Mouse (Mus musculus) neural tube, embryonic 12.5 days (tissue): Measurements from ENCODE around the gene Stil. TPM values are rescaled to one million over a fixed set of nuclear protein-coding genes. Genes with fewer than 3 reads are reported as not detected.
"Not testable (repeated sequence)": the region's sequence is repeated elsewhere in the genome, so short reads cannot be mapped to it uniquely, and the experiment has no call there.

Experiments
- ATAC-seq: fragments of 200-750 bp; cut with Nextera tagmentation; 2 replicates; pipeline ENCODE4 v1.8.0; 2017; ENCODE audit warnings: low read depth, mild to moderate bottlenecking, moderate TSS enrichment, moderate library complexity; ENCODE audit not compliant: low FRiP score
- H3K27ac ChIP-seq: fragments of 300-500 bp; sonication (generic); 2 replicates; pipeline ENCODE4 v1.5.1; 2016
- H3K27me3 ChIP-seq: fragments of 300-500 bp; sonication (generic); replicated peaks from 2 replicates; pipeline ENCODE4 v1.6.1; 2016; ENCODE audit warnings: mild to moderate bottlenecking
- H3K36me3 ChIP-seq: fragments of 300-500 bp; sonication (generic); 2 replicates; pipeline ENCODE4 v1.6.1; 2016; ENCODE audit warnings: mild to moderate bottlenecking
- H3K4me1 ChIP-seq: fragments of 300-500 bp; sonication (generic); 2 replicates; pipeline ENCODE4 v1.6.1; 2016
- H3K4me2 ChIP-seq: fragments of 300-500 bp; sonication (generic); replicated peaks from 2 replicates; pipeline ENCODE4 v1.6.1; 2016; ENCODE audit warnings: mild to moderate bottlenecking
- H3K4me3 ChIP-seq: fragments of 300-500 bp; sonication (generic); 2 replicates; pipeline ENCODE4 v1.5.1; 2016
- H3K9ac ChIP-seq: fragments of 300-500 bp; sonication (generic); 2 replicates; pipeline ENCODE4 v1.6.1; 2016; ENCODE audit warnings: mild to moderate bottlenecking
- H3K9me3 ChIP-seq: fragments of 300-500 bp; sonication (generic); 2 replicates; pipeline ENCODE4 v1.6.1; 2016; ENCODE audit warnings: mild to moderate bottlenecking
- whole genome bisulfite sequencing: fragments of 180-500 bp; shearing (Covaris S2); methylation state at CpG from one replicate; pipeline ENCODE4 v1.1.7; 2016; 5-methylcytosine and 5-hydroxymethylcytosine counted together
- polyA plus RNA-seq: library from polyadenylated mRNA; unstranded; fragments of >200 nt; fragmentation: Nextera tagmentation; extraction: Ambion mirVana; gene quantifications from 2 replicates; pipeline ENCODE4 v1.2.1, GENCODE M21; 2016

The Stil gene
- 8.9 and 10.2 TPM in 2 replicates for polyA plus RNA-seq

- Histone ChIP-seq H3K36me3 (peaks cover 7% of the 10 kb centered on the region), H3K9ac (peak within 1 kb of the TSS; percentile 65), H3K4me2 (peak within 1 kb of the TSS; percentile 71), H3K9me3 (no peaks in the 10 kb centered on the region), H3K27me3 (no peaks in the 10 kb centered on the region), H3K4me3 (peak within 1 kb of the TSS; percentile 65), H3K27ac (peak within 1 kb of the TSS; percentile 62), H3K4me1 (peaks cover 17% of the 10 kb centered on the region)
- peak; percentile 100 for ATAC-seq
- WGBS, result under 1% methylated on average over 52 of the region's 52 CpGs
Observed at GRCm38 (mm10) chr4:114999773-115000428, at the start of gene Stil. TSS of gene Stil (plus strand) at chr4:115000159.

- no peak overlapping the region for H3K4me2 ChIP-seq
- H3K36me3 ChIP-seq, result no peaks in the 10 kb centered on the region
- no peak overlapping the region for H3K4me3 ChIP-seq
- WGBS, result 79% methylated on average over 3 of the region's 3 CpGs
- peaks cover 9% of the 10 kb centered on the region; the same call in 1 of the 2 replicates for H3K27me3 ChIP-seq
- no peak overlapping the region for H3K27ac ChIP-seq
- no peak overlapping the region for H3K9ac ChIP-seq
- ATAC-seq, result no peak
- H3K4me1 ChIP-seq, result no peaks in the 10 kb centered on the region
- no peaks in the 10 kb centered on the region for H3K9me3 ChIP-seq
Observed at GRCm38 (mm10) chr4:114953172-114953571, 46.8 kb upstream of the Stil start.

- H3K27me3 ChIP-seq, result no peaks in the 10 kb centered on the region
- no peak overlapping the region for H3K9ac ChIP-seq
- no peaks in the 10 kb centered on the region for H3K4me1 ChIP-seq
- peaks cover 6% of the 10 kb centered on the region for H3K36me3 ChIP-seq
- no peak overlapping the region for H3K4me2 ChIP-seq
- H3K9me3 ChIP-seq, result no peaks in the 10 kb centered on the region
- H3K27ac ChIP-seq, result no peak overlapping the region
- H3K4me3 ChIP-seq, result no peak overlapping the region
- no peak for ATAC-seq
Observed at GRCm38 (mm10) chr4:114957403-114957802, 42.6 kb upstream of the Stil start.

GRCm38 (mm10) chr4:114958231-114958630, 41.7 kb upstream of the Stil start:
- no peak overlapping the region for H3K4me3 ChIP-seq
- H3K36me3 ChIP-seq, result peaks cover 14% of the 10 kb centered on the region
- H3K9ac ChIP-seq, result no peak overlapping the region
- H3K27me3 ChIP-seq, result no peaks in the 10 kb centered on the region
- no peak for ATAC-seq
- H3K4me2 ChIP-seq, result no peak overlapping the region
- H3K27ac ChIP-seq, result no peak overlapping the region
- H3K4me1 ChIP-seq, result no peaks in the 10 kb centered on the region
- WGBS, result 97% methylated on average over 2 of the region's 2 CpGs
- H3K9me3 ChIP-seq, result no peaks in the 10 kb centered on the region

- H3K9me3 ChIP-seq, result no peaks in the 10 kb centered on the region
- H3K4me3 ChIP-seq, result no peak overlapping the region
- no peak overlapping the region for H3K4me2 ChIP-seq
- ATAC-seq, result no peak
- H3K9ac ChIP-seq, result no peak overlapping the region
- WGBS, result 94% methylated on average over 4 of the region's 4 CpGs
- no peaks in the 10 kb centered on the region for H3K4me1 ChIP-seq
- no peaks in the 10 kb centered on the region for H3K27me3 ChIP-seq
- H3K27ac ChIP-seq, result no peak overlapping the region
- peaks cover 15% of the 10 kb centered on the region for H3K36me3 ChIP-seq
Observed at GRCm38 (mm10) chr4:114958786-114959185, 41.2 kb upstream of the Stil start.

- Histone ChIP-seq H3K9me3 (no peaks in the 10 kb centered on the region), H3K4me3 (no peak overlapping the region), H3K9ac (no peak overlapping the region), H3K27ac (no peak overlapping the region), H3K4me2 (no peak overlapping the region), H3K36me3 (peaks cover 17% of the 10 kb centered on the region), H3K4me1 (no peaks in the 10 kb centered on the region), H3K27me3 (no peaks in the 10 kb centered on the region)
- 97% methylated on average over 2 of the region's 2 CpGs for WGBS
- ATAC-seq, result no peak
Observed at GRCm38 (mm10) chr4:114959533-114959932, 40.4 kb upstream of the Stil start.

GRCm38 (mm10) chr4:114960881-114961280, 39.1 kb upstream of the Stil start:
- not testable (repeated sequence) for H3K27ac ChIP-seq, H3K4me3 ChIP-seq, H3K9me3 ChIP-seq, H3K4me1 ChIP-seq, H3K4me2 ChIP-seq, H3K27me3 ChIP-seq, H3K9ac ChIP-seq, ATAC-seq
- H3K36me3 ChIP-seq, result peaks cover 31% of the 10 kb centered on the region
- 90% methylated on average over 2 of the region's 2 CpGs for WGBS

- H3K4me1 ChIP-seq, result no peaks in the 10 kb centered on the region
- ATAC-seq, result no peak
- H3K36me3 ChIP-seq, result peaks cover 29% of the 10 kb centered on the region
- H3K27me3 ChIP-seq, result no peaks in the 10 kb centered on the region
- no peak overlapping the region for H3K4me2 ChIP-seq
- H3K9me3 ChIP-seq, result no peaks in the 10 kb centered on the region
- WGBS, result 95% methylated on average over 5 of the region's 5 CpGs
- no peak overlapping the region for H3K27ac ChIP-seq
- H3K9ac ChIP-seq, result no peak overlapping the region
- no peak overlapping the region for H3K4me3 ChIP-seq
Observed at GRCm38 (mm10) chr4:114970736-114971135, 29.2 kb upstream of the Stil start.

- WGBS, result 94% methylated on average over 1 of the region's 1 CpGs
Observed at GRCm38 (mm10) chr4:114973229-114973740, 26.7 kb upstream of the Stil start.

GRCm38 (mm10) chr4:114982619-114983018, 17.3 kb upstream of the Stil start:
- WGBS, result 98% methylated on average over 1 of the region's 1 CpGs
- Histone ChIP-seq H3K4me1 (peaks cover 6% of the 10 kb centered on the region), H3K27ac (no peak overlapping the region), H3K4me2 (no peak overlapping the region), H3K27me3 (no peaks in the 10 kb centered on the region), H3K36me3 (no peaks in the 10 kb centered on the region), H3K9ac (no peak overlapping the region), H3K4me3 (no peak overlapping the region), H3K9me3 (no peaks in the 10 kb centered on the region)
- ATAC-seq, result no peak

More at GRCm38 (mm10) chr4:114973229-114973740, 26.7 kb upstream of the Stil start:
- no peak overlapping the region for H3K4me3 ChIP-seq
- H3K27ac ChIP-seq, result no peak overlapping the region
- no peak for ATAC-seq
- H3K4me1 ChIP-seq, result no peaks in the 10 kb centered on the region
- no peak overlapping the region for H3K9ac ChIP-seq
- no peak overlapping the region for H3K4me2 ChIP-seq
- no peaks in the 10 kb centered on the region for H3K27me3 ChIP-seq
- peaks cover 8% of the 10 kb centered on the region for H3K36me3 ChIP-seq
- no peaks in the 10 kb centered on the region for H3K9me3 ChIP-seq

GRCm38 (mm10) chr4:114983020-114983419, 16.9 kb upstream of the Stil start:
- Histone ChIP-seq H3K27ac (no peak overlapping the region), H3K4me1 (peaks cover 6% of the 10 kb centered on the region), H3K4me2 (no peak overlapping the region), H3K9me3 (no peaks in the 10 kb centered on the region), H3K36me3 (no peaks in the 10 kb centered on the region), H3K9ac (no peak overlapping the region), H3K4me3 (no peak overlapping the region), H3K27me3 (no peaks in the 10 kb centered on the region)
- ATAC-seq, result no peak
- WGBS, result 84% methylated on average over 1 of the region's 1 CpGs

GRCm38 (mm10) chr4:114986211-114986590, 13.8 kb upstream of the Stil start:
- ATAC-seq, result peak; percentile 67
- 4% methylated on average over 8 of the region's 8 CpGs for WGBS
- peak overlapping the region; percentile 62 for H3K4me2 ChIP-seq
- peak overlapping the region; percentile 100 for H3K27ac ChIP-seq
- H3K36me3 ChIP-seq, result no peaks in the 10 kb centered on the region
- H3K9me3 ChIP-seq, result no peaks in the 10 kb centered on the region
- peaks cover 6% of the 10 kb centered on the region for H3K4me1 ChIP-seq
- peak overlapping the region; percentile 93 for H3K9ac ChIP-seq
- H3K4me3 ChIP-seq, result peak overlapping the region; percentile 73
- no peaks in the 10 kb centered on the region for H3K27me3 ChIP-seq
